Mouse (Mus musculus): ENCODE measurements around the gene Hsf2bp.

DNA sequence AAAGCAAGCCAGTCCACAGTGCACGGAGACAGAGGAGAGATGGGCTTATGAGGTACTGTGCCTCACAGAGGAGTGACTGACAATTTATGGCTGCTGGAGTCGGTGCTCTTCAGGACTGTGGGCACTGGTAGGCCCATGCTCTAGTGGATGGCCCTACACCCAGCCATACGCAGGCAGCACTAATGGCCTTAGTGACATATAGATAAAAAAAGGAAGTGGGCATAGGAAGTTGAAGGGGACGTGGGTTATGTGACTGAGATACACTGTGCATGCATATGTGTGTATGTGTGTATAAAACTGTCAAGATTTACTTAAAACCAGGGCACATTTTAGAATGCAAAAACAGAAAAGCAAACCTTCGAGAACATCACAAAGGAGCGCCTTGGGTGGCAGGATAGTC, 24.5 kb downstream of the Hsf2bp start:
- TF ChIP-seq CTCF (IDR thresholded peaks at IDR 0.05 in 2 of 3, conservative IDR thresholded peaks at IDR 0.05 in 1 of 3; ENCODE audit: control insufficient read depth in 1 of 3, insufficient read depth in 1 of 3, low read depth in 2 of 3, low read length in 3 of 3, poor library complexity in 1 of 3, severe bottlenecking in 1 of 3) (no peak), POLR2A (IDR thresholded peaks at IDR 0.05; ENCODE audit: control insufficient read depth in 1 of 2, insufficient read depth in 1 of 2, low read depth in 1 of 2, low read length in 2 of 2, poor library complexity in 1 of 2) (no peak), EP300 (IDR thresholded peaks at IDR 0.05; ENCODE audit: low read depth in 1 of 2, low read length in 2 of 2) (no peak), GATA1 (IDR thresholded peaks at IDR 0.05; ENCODE audit: low read depth, low read length) (no peak), CHD2 (IDR thresholded peaks at IDR 0.05; ENCODE audit: low read length) (no peak)

Data from MEL (cell line).